Mouse (Mus musculus): ENCODE measurements around the gene Serpina16. TPM values are rescaled to one million over a fixed set of nuclear protein-coding genes. Genes with fewer than 3 reads are reported as not detected.
A peak's percentile ranks its signal among the peaks of the same experiment; 100 is the strongest.

Serpina16 gene
- total RNA-seq, 1 experiment from 2014 or later = not detected

- no peak for ATAC-seq (replicated peaks; ENCODE audit: low read depth, poor library complexity, severe bottlenecking)
These were observed 16.8 kb downstream of the Serpina16 start for GRCm38 (mm10) chr12:103659171-103659570.

- no peak for ATAC-seq (replicated peaks; ENCODE audit: low read depth, poor library complexity, severe bottlenecking)
These were observed 17.9 kb downstream of the Serpina16 start for GRCm38 (mm10) chr12:103657991-103658390.

- no peak for ATAC-seq (replicated peaks; ENCODE audit: low read depth, poor library complexity, severe bottlenecking)
These were observed 18.9 kb downstream of the Serpina16 start, which contains the start of gene Serpina6 for GRCm38 (mm10) chr12:103656848-103657626. Serpina6 (minus strand) TSS chr12:103657212.

GRCm38 (mm10) chr12:103655123-103656044 lies 20.6 kb downstream of the Serpina16 start:
- ATAC-seq (replicated peaks; ENCODE audit: low read depth, poor library complexity, severe bottlenecking) = no peak

- ATAC-seq (replicated peaks; ENCODE audit: low read depth, poor library complexity, severe bottlenecking) = no peak
These were observed 22.1 kb downstream of the Serpina16 start for GRCm38 (mm10) chr12:103653836-103654235.

GRCm38 (mm10) chr12:103646314-103646713 lies 29.6 kb downstream of the Serpina16 start:
- ATAC-seq (replicated peaks; ENCODE audit: low read depth, poor library complexity, severe bottlenecking) = no peak

GRCm38 (mm10) chr12:103644601-103645000 lies 31.3 kb downstream of the Serpina16 start:
- ATAC-seq (replicated peaks; ENCODE audit: low read depth, poor library complexity, severe bottlenecking) = no peak

- no peak for ATAC-seq (replicated peaks; ENCODE audit: low read depth, poor library complexity, severe bottlenecking)
These were observed 32.1 kb downstream of the Serpina16 start for GRCm38 (mm10) chr12:103643818-103644217.

- peak; percentile 87 for ATAC-seq (replicated peaks; ENCODE audit: low read depth, poor library complexity, severe bottlenecking)
These were observed 32.6 kb downstream of the Serpina16 start for GRCm38 (mm10) chr12:103643336-103643735.

GRCm38 (mm10) chr12:103635846-103636245 lies 40.1 kb downstream of the Serpina16 start:
- no peak for ATAC-seq (replicated peaks; ENCODE audit: low read depth, poor library complexity, severe bottlenecking)

- no peak for ATAC-seq (replicated peaks; ENCODE audit: low read depth, poor library complexity, severe bottlenecking)
These were observed 41.5 kb downstream of the Serpina16 start for GRCm38 (mm10) chr12:103634430-103634829.

- no peak for ATAC-seq (replicated peaks; ENCODE audit: low read depth, poor library complexity, severe bottlenecking)
These were observed 44.7 kb downstream of the Serpina16 start, which contains the start of gene Serpina10 for GRCm38 (mm10) chr12:103631203-103631612. Serpina10 (minus strand) TSS chr12:103631444.

Other genes with a start within 250 kb of the Serpina16 start
- gene Ifi27, start 241.9 kb downstream of the Serpina16 start, total RNA-seq (2017) = 32.3 and 56.2 TPM in 2 replicates
- gene Ifi27l2a, start 232.5 kb downstream of the Serpina16 start, total RNA-seq (2017) = 4.0 and 11.3 TPM in 2 replicates
- gene Ifi27l2b, start 218.9 kb downstream of the Serpina16 start, total RNA-seq (2017) = not detected in 2 replicates
- 0.59 TPM in 1 of 2 replicates, not detected in the other for gene Ppp4r4, start 143.9 kb downstream of the Serpina16 start, total RNA-seq (2017)
- not detected in 2 replicates for gene Serpina10, start 44.7 kb downstream of the Serpina16 start, total RNA-seq (2017)
- not detected in 2 replicates for gene Serpina6, start 18.9 kb downstream of the Serpina16 start, total RNA-seq (2017)
- not detected in 2 replicates for gene Serpina1f, start 19.4 kb upstream of the Serpina16 start, total RNA-seq (2017)
- not detected in 2 replicates for gene Serpina1d, start 97.5 kb upstream of the Serpina16 start, total RNA-seq (2017)
- not detected in 2 replicates for gene Serpina1b, start 154.2 kb upstream of the Serpina16 start, total RNA-seq (2017)
- not detected in 2 replicates for gene Serpina1a, start 187.4 kb upstream of the Serpina16 start, total RNA-seq (2017)
- not detected in 2 replicates for gene Serpina1c, start 228.7 kb upstream of the Serpina16 start, total RNA-seq (2017)

Data from common myeloid progenitor, adult 5-6 weeks (primary cell).